Mouse (Mus musculus) embryo, embryonic 10 days (tissue): ENCODE measurements around the gene Nxnl1.

Experiments
- DNase-seq: peaks from one replicate; pipeline ENCODE4 v3.0.0-alpha.2; 2015; ENCODE audit warnings: low spot score

The Nxnl1 gene

GRCm38 (mm10) chr8:71515043-71515442, 51.4 kb downstream of the Nxnl1 start:
- no peak for DNase-seq

- DNase-seq: no peak
Observed at GRCm38 (mm10) chr8:71513018-71513754, 53.2 kb downstream of the Nxnl1 start.

DNA sequence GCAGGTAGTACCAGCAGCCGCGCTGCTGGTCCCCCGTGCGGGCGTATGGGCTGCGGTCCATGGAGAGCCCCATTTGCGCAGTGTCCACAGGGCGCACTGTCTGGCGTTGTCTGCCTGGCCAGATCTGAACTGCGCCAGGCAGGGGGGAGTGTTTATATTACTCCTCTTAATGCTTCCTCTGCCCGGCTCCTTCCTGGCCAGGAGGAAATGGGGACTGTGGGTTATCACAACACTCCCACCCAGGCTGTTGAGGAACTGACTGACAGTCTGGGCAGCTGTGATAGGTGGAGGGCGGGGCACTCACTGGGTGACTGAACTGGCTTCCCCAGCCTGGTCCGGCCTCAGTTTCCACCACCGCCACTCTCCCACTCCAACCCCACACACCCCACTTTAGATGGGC, 54.8 kb downstream of the Nxnl1 start, which contains the start of gene Plvap:
Plvap (minus strand) TSS at position 109 of the 400 bp plus-strand sequence.
- DNase-seq: peak; percentile 43
